8 mouse cellular contexts compared by ENCODE assay signal in genomic region chr11:49652401-49653078, GRCm38 (mm10). TPM values are rescaled to one million over a fixed set of nuclear protein-coding genes. Genes with fewer than 3 reads are reported as not detected.
DNase-seq lines count a peak whose midpoint lies in the region; ATAC-seq and TF ChIP-seq lines count a peak whose summit lies in the region.

No protein-coding gene starts in this region.

- no peaks in the 10 kb centered on the region for H3K27me3 ChIP-seq in embryonic facial prominence, embryonic 13.5 days
- no peaks in the 10 kb centered on the region for H3K27me3 ChIP-seq in heart, adult 2 months (ENCODE audit: control insufficient read depth, insufficient read depth, low read length)
- H3K27me3 ChIP-seq in limb, embryonic 10.5 days (ENCODE audit: low read depth, poor library complexity, severe bottlenecking), result no peaks in the 10 kb centered on the region
- H3K27me3 ChIP-seq in midbrain, embryonic 13.5 days, result no peaks in the 10 kb centered on the region

- 26% methylated on average over 19 of the region's 19 CpGs for WGBS in embryonic facial prominence, embryonic 13.5 days
- WGBS in heart, adult 2 months, result 19% methylated on average over 19 of the region's 19 CpGs
- WGBS in limb, embryonic 10.5 days, result 29% methylated on average over 19 of the region's 19 CpGs
- 26% methylated on average over 19 of the region's 19 CpGs for WGBS in midbrain, embryonic 13.5 days

- TF ChIP-seq POLR2A in heart, adult 2 months (IDR thresholded peaks at IDR 0.05; ENCODE audit: insufficient read depth, low read depth, low read length), result no peak

- H3K9ac ChIP-seq in embryonic facial prominence, embryonic 13.5 days, result no peak overlapping the region
- no peak overlapping the region for H3K9ac ChIP-seq in heart, adult 2 months (ENCODE audit: low read depth, low read length)
- no peak overlapping the region for H3K9ac ChIP-seq in midbrain, embryonic 13.5 days (replicated peaks)

- no peak overlapping the region for H3K4me3 ChIP-seq in embryonic facial prominence, embryonic 13.5 days
- H3K4me3 ChIP-seq in heart, adult 2 months, result peak overlapping the region; percentile 32; the same call in 1 of the 2 replicates
- peak overlapping the region; percentile 22; the same call in 1 of the 2 replicates for H3K4me3 ChIP-seq in limb, embryonic 10.5 days
- H3K4me3 ChIP-seq in midbrain, embryonic 13.5 days (replicated peaks), result no peak overlapping the region

- TF ChIP-seq CTCF in heart, adult 2 months (IDR thresholded peaks at IDR 0.05), result peak; percentile 77

- H3K27ac ChIP-seq in embryonic facial prominence, embryonic 13.5 days, result no peak overlapping the region
- H3K27ac ChIP-seq in heart, adult 2 months, result no peak overlapping the region
- H3K27ac ChIP-seq in limb, embryonic 10.5 days, result no peak overlapping the region; the same call in 1 of the 2 replicates
- no peak overlapping the region for H3K27ac ChIP-seq in midbrain, embryonic 13.5 days

- peak; percentile 82 for DNase-seq in 416B (ENCODE audit: low read depth)
- peak; percentile 60 to 76 for DNase-seq in adrenal gland, postnatal 4 days (ENCODE audit: low spot score in 2 of 2)
- peak; percentile 78 to 88 for DNase-seq in heart, adult 2 months
- peak; percentile 88 for DNase-seq in kidney, adult 18-20 months
- DNase-seq in limb, embryonic 10.5 days (ENCODE audit: low spot score), result peak; percentile 93
- peak; percentile 43 to 80 for DNase-seq in spleen, adult 18-20 months

- no peaks in the 10 kb centered on the region for H3K79me2 ChIP-seq in heart, adult 2 months (replicated peaks; ENCODE audit: control insufficient read depth, insufficient read depth, low read length)

- peaks cover 6% of the 10 kb centered on the region for H3K4me1 ChIP-seq in embryonic facial prominence, embryonic 13.5 days
- peaks cover 1% of the 10 kb centered on the region for H3K4me1 ChIP-seq in heart, adult 2 months (ENCODE audit: control insufficient read depth, insufficient read depth, low read length)
- peaks cover 13% of the 10 kb centered on the region for H3K4me1 ChIP-seq in limb, embryonic 10.5 days
- peaks cover 4% of the 10 kb centered on the region for H3K4me1 ChIP-seq in midbrain, embryonic 13.5 days (replicated peaks)

- no peaks in the 10 kb centered on the region for H3K36me3 ChIP-seq in embryonic facial prominence, embryonic 13.5 days
- no peaks in the 10 kb centered on the region for H3K36me3 ChIP-seq in heart, adult 2 months (ENCODE audit: control insufficient read depth, insufficient read depth, low read length)
- H3K36me3 ChIP-seq in limb, embryonic 10.5 days, result no peaks in the 10 kb centered on the region
- H3K36me3 ChIP-seq in midbrain, embryonic 13.5 days, result no peaks in the 10 kb centered on the region

- H3K4me2 ChIP-seq in embryonic facial prominence, embryonic 13.5 days, result peak overlapping the region; percentile 42
- peak overlapping the region; percentile 41 for H3K4me2 ChIP-seq in midbrain, embryonic 13.5 days (replicated peaks)

- no peak for ATAC-seq in embryonic facial prominence, embryonic 13.5 days (ENCODE audit: insufficient number of reproducible peaks, insufficient read depth, low FRiP score, low TSS enrichment, low read depth)
- ATAC-seq in midbrain, embryonic 13.5 days, result peak; percentile 66

- TF ChIP-seq EP300 in heart, adult 2 months (IDR thresholded peaks at IDR 0.05; ENCODE audit: insufficient read depth, low read depth, low read length), result 0 out of 2 replicates have a peak, but pooled peaks have one; percentile 32

- intact Hi-C loops in heart, adult 2 months (cut with DNase I), result loop anchor here (1.0 to 2.0 kb wide), 4 partner anchors 60 to 217 kb away; partner anchors contain the start of genes Cnot6 and Mapk9

- no peaks in the 10 kb centered on the region for H3K9me3 ChIP-seq in embryonic facial prominence, embryonic 13.5 days
- no peaks in the 10 kb centered on the region for H3K9me3 ChIP-seq in limb, embryonic 10.5 days (replicated peaks)
- no peaks in the 10 kb centered on the region for H3K9me3 ChIP-seq in midbrain, embryonic 13.5 days

RNA-seq across cellular contexts. Expression of gene Scgb3a1, which starts 10.9 kb away (rescaled TPM):
- not detected for total RNA-seq in adrenal gland, postnatal 4 days (2021)
- not detected in 2 replicates for polyA plus RNA-seq in embryonic facial prominence, embryonic 13.5 days (2015; fragmentation: Nextera tagmentation; extraction: Ambion mirVana)
- under 1 TPM; 0.52 to 0.86 TPM for total RNA-seq in heart, adult 2 months (2021)
- 1.6 and 709 TPM in 2 replicates for polyA plus RNA-seq in heart, adult 2 months (2012; rRNA removed)
- not detected in 2 replicates for polyA plus RNA-seq in limb, embryonic 10.5 days (2016; fragmentation: Nextera tagmentation; extraction: Ambion mirVana)
- not detected in 2 replicates for polyA plus RNA-seq in midbrain, embryonic 13.5 days (2015; fragmentation: Nextera tagmentation; extraction: Ambion mirVana)

RNA-seq across cellular contexts. Expression of gene Flt4, which starts 43.5 kb away (rescaled TPM):
- total RNA-seq in adrenal gland, postnatal 4 days (2021), result 10 to 100 TPM; 23.3 to 24.2 TPM
- 4.1 and 4.5 TPM in 2 replicates for polyA plus RNA-seq in embryonic facial prominence, embryonic 13.5 days (2015; fragmentation: Nextera tagmentation; extraction: Ambion mirVana)
- 10 to 100 TPM; 11.8 to 12.2 TPM for total RNA-seq in heart, adult 2 months (2021)
- polyA plus RNA-seq in heart, adult 2 months (2012; rRNA removed), result 9.3 and 12.7 TPM in 2 replicates
- polyA plus RNA-seq in limb, embryonic 10.5 days (2016; fragmentation: Nextera tagmentation; extraction: Ambion mirVana), result 6.4 and 6.6 TPM in 2 replicates
- polyA plus RNA-seq in midbrain, embryonic 13.5 days (2015; fragmentation: Nextera tagmentation; extraction: Ambion mirVana), result 1.2 and 1.8 TPM in 2 replicates

RNA-seq across cellular contexts. Expression of gene Cnot6, which starts 60.0 kb away (rescaled TPM):
- total RNA-seq in adrenal gland, postnatal 4 days (2021), result 100 to 1,000 TPM in 1 of 2 experiments, 10 to 100 TPM in 1; 93.1 to 102 TPM
- polyA plus RNA-seq in embryonic facial prominence, embryonic 13.5 days (2015; fragmentation: Nextera tagmentation; extraction: Ambion mirVana), result 69.2 and 70.0 TPM in 2 replicates
- 10 to 100 TPM; 19.3 to 23.4 TPM for total RNA-seq in heart, adult 2 months (2021)
- 6.3 and 12.7 TPM in 2 replicates for polyA plus RNA-seq in heart, adult 2 months (2012; rRNA removed)
- 59.1 and 63.4 TPM in 2 replicates for polyA plus RNA-seq in limb, embryonic 10.5 days (2016; fragmentation: Nextera tagmentation; extraction: Ambion mirVana)
- polyA plus RNA-seq in midbrain, embryonic 13.5 days (2015; fragmentation: Nextera tagmentation; extraction: Ambion mirVana), result 65.6 and 65.8 TPM in 2 replicates

Comparison
In these comparisons a context has a peak if more than half of its experiments do, and no peak if none do; other contexts are left out.
1. H3K4me3 ChIP-seq: peak in heart, adult 2 months (single experiment) and limb, embryonic 10.5 days (single experiment); none in embryonic facial prominence, embryonic 13.5 days (single experiment) and midbrain, embryonic 13.5 days (single experiment).
2. Peak in every context shown above with its lines, with median percentiles within 50 percentile points of each other: DNase-seq.